Mouse (Mus musculus): ENCODE results near the gene Arhgef11. TPM values are rescaled to one million over a fixed set of nuclear protein-coding genes. Genes with fewer than 3 reads are reported as not detected.

Gene Arhgef11
- polyA plus RNA-seq, 1 experiment from 2014 or later, result 17.1 TPM

DNA sequence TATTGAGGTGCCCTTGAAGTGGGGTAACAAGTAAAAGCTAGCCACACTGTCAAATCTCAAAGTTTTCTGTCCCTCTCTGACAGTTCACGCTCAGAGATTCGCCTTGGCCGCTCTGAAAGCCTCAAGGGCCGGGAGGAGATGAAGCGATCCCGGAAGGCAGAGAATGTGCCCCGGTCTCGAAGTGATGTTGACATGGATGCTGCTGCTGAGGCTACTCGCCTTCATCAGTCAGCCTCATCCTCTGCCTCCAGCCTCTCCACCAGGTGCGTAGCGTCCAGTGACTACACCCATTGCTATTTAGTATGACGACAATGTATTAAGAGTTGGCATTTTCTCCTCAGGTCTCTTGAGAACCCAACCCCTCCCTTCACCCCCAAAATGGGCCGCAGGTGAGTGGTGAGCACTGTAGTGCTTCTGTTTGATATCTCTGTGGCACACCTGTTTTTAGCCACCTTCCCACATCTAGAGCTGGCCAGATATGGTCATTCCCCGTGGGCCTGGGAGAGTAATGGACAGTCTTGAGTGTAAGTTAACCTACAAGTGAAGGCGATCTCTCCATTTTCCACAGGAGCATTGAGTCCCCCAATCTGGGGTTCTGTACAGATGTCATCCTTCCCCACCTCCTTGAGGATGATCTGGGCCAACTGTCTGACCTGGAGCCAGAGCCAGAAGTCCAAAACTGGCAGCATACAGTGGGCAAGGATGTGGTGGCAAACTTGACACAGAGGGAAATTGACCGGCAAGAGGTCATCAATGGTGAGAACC lies 108.2 kb downstream of the Arhgef11 start:
- no peak for DNase-seq (ENCODE audit: low spot score)
- no peak overlapping the region for H3K4me2 ChIP-seq (ENCODE audit: low read depth, low read length)

DNA sequence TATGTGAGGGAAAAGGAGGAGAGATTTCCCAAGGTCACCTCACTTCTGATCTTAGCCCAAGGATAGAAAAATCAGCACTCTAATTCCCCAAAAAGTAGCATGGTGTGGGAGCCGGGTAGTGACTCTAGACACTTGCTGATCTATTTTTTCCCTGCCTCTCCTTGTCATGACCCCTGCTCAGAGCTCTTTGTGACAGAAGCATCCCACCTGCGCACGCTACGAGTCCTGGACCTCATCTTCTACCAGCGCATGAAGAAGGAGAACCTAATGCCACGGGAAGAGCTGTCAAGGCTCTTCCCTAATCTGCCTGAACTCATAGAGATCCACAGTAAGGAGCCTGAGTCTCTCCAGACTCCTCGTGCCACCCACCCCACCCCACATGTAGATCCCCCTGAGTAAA lies 108.8 kb downstream of the Arhgef11 start:
- ATAC-seq (ENCODE audit: low read depth), result no peak
- no peak overlapping the region for H3K9ac ChIP-seq (ENCODE audit: low read depth, low read length)
- peaks cover 94% of the 10 kb centered on the region for H3K36me3 ChIP-seq (ENCODE audit: control insufficient read depth, insufficient read depth, low read length)
- H3K27ac ChIP-seq (replicated peaks; ENCODE audit: low read depth, low read length), result no peak overlapping the region
- WGBS, result 93% methylated on average over 7 of the region's 7 CpGs
- H3K4me1 ChIP-seq (ENCODE audit: control insufficient read depth, insufficient read depth, low read length), result no peaks in the 10 kb centered on the region
- H3K4me3 ChIP-seq (ENCODE audit: low read depth, low read length), result no peak overlapping the region
- H3K9me3 ChIP-seq (ENCODE audit: control insufficient read depth, low read length), result no peaks in the 10 kb centered on the region
- H3K4me2 ChIP-seq (ENCODE audit: low read depth, low read length), result no peak overlapping the region
- no peak for DNase-seq (ENCODE audit: low spot score)
- H3K27me3 ChIP-seq (replicated peaks; ENCODE audit: control insufficient read depth, insufficient read depth, low read length), result no peaks in the 10 kb centered on the region

More for the DNA sequence above, 108.2 kb downstream of the Arhgef11 start:
- ATAC-seq (ENCODE audit: low read depth), result no peak
- WGBS, result 95% methylated on average over 16 of the region's 16 CpGs
- no peak overlapping the region for H3K27ac ChIP-seq (replicated peaks; ENCODE audit: low read depth, low read length)
- peaks cover 94% of the 10 kb centered on the region for H3K36me3 ChIP-seq (ENCODE audit: control insufficient read depth, insufficient read depth, low read length)
- H3K9ac ChIP-seq (ENCODE audit: low read depth, low read length), result no peak overlapping the region
- H3K9me3 ChIP-seq (ENCODE audit: control insufficient read depth, low read length), result no peaks in the 10 kb centered on the region
- H3K4me3 ChIP-seq (ENCODE audit: low read depth, low read length), result no peak overlapping the region
- H3K27me3 ChIP-seq (replicated peaks; ENCODE audit: control insufficient read depth, insufficient read depth, low read length), result no peaks in the 10 kb centered on the region
- no peaks in the 10 kb centered on the region for H3K4me1 ChIP-seq (ENCODE audit: control insufficient read depth, insufficient read depth, low read length)

DNA sequence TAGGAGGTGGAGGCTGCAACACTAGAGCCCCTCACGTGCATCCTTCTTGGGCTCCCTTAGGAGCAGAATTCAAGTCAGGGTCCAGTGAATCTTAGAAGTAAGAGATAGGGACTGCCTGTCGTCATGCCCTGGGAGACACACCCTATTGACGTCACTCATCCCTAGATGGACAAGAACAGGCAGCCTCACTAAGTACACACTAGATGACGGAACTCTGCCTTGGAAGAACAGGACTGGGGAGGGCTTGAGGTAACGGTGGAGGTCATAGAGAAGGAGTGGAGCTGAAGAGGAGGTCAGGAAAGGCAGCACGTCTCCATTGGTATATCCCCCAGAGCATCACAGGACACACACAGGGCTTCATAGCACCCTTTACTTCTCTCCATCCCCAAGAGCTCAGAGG lies 111.3 kb downstream of the Arhgef11 start:
- ATAC-seq (ENCODE audit: low read depth), result no peak
- no peaks in the 10 kb centered on the region for H3K27me3 ChIP-seq (replicated peaks; ENCODE audit: control insufficient read depth, insufficient read depth, low read length)
- H3K9me3 ChIP-seq (ENCODE audit: control insufficient read depth, low read length), result no peaks in the 10 kb centered on the region
- no peak for DNase-seq (ENCODE audit: low spot score)
- H3K36me3 ChIP-seq (ENCODE audit: control insufficient read depth, insufficient read depth, low read length), result peaks cover 97% of the 10 kb centered on the region
- H3K4me2 ChIP-seq (ENCODE audit: low read depth, low read length), result no peak overlapping the region
- H3K4me3 ChIP-seq (ENCODE audit: low read depth, low read length), result no peak overlapping the region
- WGBS, result 85% methylated on average over 6 of the region's 6 CpGs
- H3K9ac ChIP-seq (ENCODE audit: low read depth, low read length), result no peak overlapping the region
- H3K27ac ChIP-seq (replicated peaks; ENCODE audit: low read depth, low read length), result no peak overlapping the region
- H3K4me1 ChIP-seq (ENCODE audit: control insufficient read depth, insufficient read depth, low read length), result no peaks in the 10 kb centered on the region

DNA sequence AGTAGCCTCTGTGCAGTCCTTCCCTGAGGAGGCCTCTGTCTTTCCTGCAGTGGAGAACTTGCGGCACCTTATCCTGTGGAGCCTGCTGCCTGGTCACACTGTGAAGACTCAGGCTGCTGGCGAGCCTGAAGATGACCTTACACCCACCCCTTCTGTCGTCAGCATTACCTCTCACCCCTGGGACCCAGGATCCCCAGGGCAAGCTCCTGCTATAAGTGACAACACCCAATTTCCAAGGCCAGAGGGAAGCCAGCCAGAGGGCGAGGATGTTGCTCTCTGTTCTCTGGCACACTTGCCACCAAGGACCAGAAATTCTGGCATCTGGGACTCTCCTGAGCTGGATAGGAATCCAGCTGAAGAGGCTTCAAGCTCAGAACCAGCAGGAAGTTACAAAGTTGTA lies 115.7 kb downstream of the Arhgef11 start:
- H3K36me3 ChIP-seq (ENCODE audit: control insufficient read depth, insufficient read depth, low read length), result peaks cover 98% of the 10 kb centered on the region
- 71% methylated on average over 4 of the region's 4 CpGs for WGBS
- no peaks in the 10 kb centered on the region for H3K4me1 ChIP-seq (ENCODE audit: control insufficient read depth, insufficient read depth, low read length)
- no peak for DNase-seq (ENCODE audit: low spot score)
- no peak overlapping the region for H3K27ac ChIP-seq (replicated peaks; ENCODE audit: low read depth, low read length)
- ATAC-seq (ENCODE audit: low read depth), result no peak
- H3K4me3 ChIP-seq (ENCODE audit: low read depth, low read length), result no peak overlapping the region
- H3K9me3 ChIP-seq (ENCODE audit: control insufficient read depth, low read length), result no peaks in the 10 kb centered on the region
- no peak overlapping the region for H3K9ac ChIP-seq (ENCODE audit: low read depth, low read length)
- no peak overlapping the region for H3K4me2 ChIP-seq (ENCODE audit: low read depth, low read length)
- H3K27me3 ChIP-seq (replicated peaks; ENCODE audit: control insufficient read depth, insufficient read depth, low read length), result no peaks in the 10 kb centered on the region

DNA sequence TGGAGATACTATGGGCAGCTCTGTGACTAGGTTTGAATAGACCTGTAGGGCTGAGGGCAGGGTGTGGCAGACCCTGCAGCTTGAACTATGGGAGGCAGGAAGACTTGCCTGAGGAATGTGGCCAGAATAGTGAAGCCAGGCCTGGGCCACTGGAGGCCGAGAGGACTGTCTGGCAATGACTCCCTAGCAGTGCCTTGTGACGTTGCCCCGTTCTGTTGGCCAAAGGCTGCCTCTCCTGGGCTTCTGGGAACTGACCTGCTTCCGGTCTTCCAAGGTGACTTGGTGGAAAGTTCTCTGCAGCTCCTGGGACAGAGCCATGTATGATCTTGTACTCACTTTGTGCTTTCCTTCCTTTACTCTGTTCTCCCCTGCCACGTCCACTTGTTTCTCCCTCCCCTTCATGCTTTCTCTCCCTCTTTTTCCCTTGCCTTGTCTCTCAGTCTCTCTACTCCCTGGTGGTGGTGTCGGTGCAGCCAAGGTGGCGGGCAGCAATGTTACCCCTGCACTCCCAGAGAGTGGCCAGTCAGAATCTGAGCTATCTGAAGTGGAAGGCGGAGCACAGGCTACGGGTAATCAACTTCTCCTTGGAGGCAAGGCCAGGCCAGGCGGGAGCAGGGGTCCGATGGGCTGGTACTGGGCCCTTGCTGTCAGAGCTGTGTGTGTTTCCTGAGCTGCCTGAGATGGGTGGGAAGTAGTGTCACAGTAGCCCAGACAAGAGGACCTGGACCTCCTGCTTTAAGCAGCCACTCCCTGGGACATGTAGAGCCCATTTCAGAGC lies 116.8 kb downstream of the Arhgef11 start:
- ATAC-seq (ENCODE audit: low read depth) (no peak), DNase-seq (ENCODE audit: low spot score) (no peak)
- H3K27ac ChIP-seq (replicated peaks; ENCODE audit: low read depth, low read length), result no peak overlapping the region
- no peaks in the 10 kb centered on the region for H3K4me1 ChIP-seq (ENCODE audit: control insufficient read depth, insufficient read depth, low read length)
- WGBS, result 83% methylated on average over 11 of the region's 11 CpGs
- no peak overlapping the region for H3K4me3 ChIP-seq (ENCODE audit: low read depth, low read length)
- H3K9ac ChIP-seq (ENCODE audit: low read depth, low read length), result no peak overlapping the region
- no peaks in the 10 kb centered on the region for H3K27me3 ChIP-seq (replicated peaks; ENCODE audit: control insufficient read depth, insufficient read depth, low read length)
- no peaks in the 10 kb centered on the region for H3K9me3 ChIP-seq (ENCODE audit: control insufficient read depth, low read length)
- H3K4me2 ChIP-seq (ENCODE audit: low read depth, low read length), result no peak overlapping the region
- peaks cover 96% of the 10 kb centered on the region for H3K36me3 ChIP-seq (ENCODE audit: control insufficient read depth, insufficient read depth, low read length)

DNA sequence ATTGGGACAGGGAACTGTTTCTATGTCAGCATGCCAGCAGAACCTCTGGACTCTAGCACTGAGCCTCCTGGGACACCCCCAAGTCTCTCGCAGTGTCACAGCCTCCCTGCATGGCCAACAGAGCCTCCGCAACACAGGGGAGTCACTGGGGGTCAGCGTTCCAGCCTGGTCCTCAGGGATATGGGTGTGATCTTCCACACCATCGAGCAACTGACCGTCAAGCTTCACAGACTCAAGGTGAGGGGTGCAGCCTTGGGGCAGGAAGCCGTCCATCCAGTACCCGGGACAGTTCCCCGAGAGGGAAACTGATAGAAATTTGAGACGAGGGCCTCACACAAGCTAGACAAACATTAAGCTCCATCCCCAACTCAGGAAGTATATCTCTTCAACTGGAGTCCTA lies 118.0 kb downstream of the Arhgef11 start:
- no peaks in the 10 kb centered on the region for H3K4me1 ChIP-seq (ENCODE audit: control insufficient read depth, insufficient read depth, low read length)
- peaks cover 84% of the 10 kb centered on the region for H3K36me3 ChIP-seq (ENCODE audit: control insufficient read depth, insufficient read depth, low read length)
- no peaks in the 10 kb centered on the region for H3K27me3 ChIP-seq (replicated peaks; ENCODE audit: control insufficient read depth, insufficient read depth, low read length)
- 72% methylated on average over 9 of the region's 9 CpGs for WGBS
- no peak overlapping the region for H3K9ac ChIP-seq (ENCODE audit: low read depth, low read length)
- H3K9me3 ChIP-seq (ENCODE audit: control insufficient read depth, low read length), result no peaks in the 10 kb centered on the region
- H3K4me3 ChIP-seq (ENCODE audit: low read depth, low read length), result no peak overlapping the region
- H3K27ac ChIP-seq (replicated peaks; ENCODE audit: low read depth, low read length), result no peak overlapping the region
- H3K4me2 ChIP-seq (ENCODE audit: low read depth, low read length), result no peak overlapping the region
- ATAC-seq (ENCODE audit: low read depth) (no peak), DNase-seq (ENCODE audit: low spot score) (no peak)

DNA sequence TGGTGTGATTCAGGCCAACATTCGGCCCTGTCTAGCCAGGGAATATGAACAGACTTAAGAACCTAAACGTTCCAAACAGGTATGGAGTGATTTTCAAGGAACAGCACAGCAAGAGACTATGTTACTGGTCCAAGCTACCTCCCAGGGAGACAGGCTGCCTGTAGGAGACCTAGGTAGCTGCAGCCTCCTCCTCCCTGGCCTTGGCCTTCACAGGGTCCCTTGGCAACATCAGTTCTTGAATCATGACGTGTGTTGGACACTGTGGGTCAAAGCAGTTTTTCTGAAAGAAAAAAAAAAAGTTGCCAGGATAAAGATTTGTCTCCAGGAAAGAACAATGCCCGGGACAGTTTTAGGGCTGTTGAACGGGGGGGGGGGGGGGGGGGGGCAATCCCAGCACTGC lies 121.5 kb downstream of the Arhgef11 start:
- no peak overlapping the region for H3K4me3 ChIP-seq (ENCODE audit: low read depth, low read length)
- no peak overlapping the region for H3K4me2 ChIP-seq (ENCODE audit: low read depth, low read length)
- no peak for ATAC-seq (ENCODE audit: low read depth)
- WGBS, result 80% methylated on average over 5 of the region's 5 CpGs
- no peaks in the 10 kb centered on the region for H3K4me1 ChIP-seq (ENCODE audit: control insufficient read depth, insufficient read depth, low read length)
- no peak overlapping the region for H3K9ac ChIP-seq (ENCODE audit: low read depth, low read length)
- no peak overlapping the region for H3K27ac ChIP-seq (replicated peaks; ENCODE audit: low read depth, low read length)
- no peaks in the 10 kb centered on the region for H3K27me3 ChIP-seq (replicated peaks; ENCODE audit: control insufficient read depth, insufficient read depth, low read length)
- no peaks in the 10 kb centered on the region for H3K9me3 ChIP-seq (ENCODE audit: control insufficient read depth, low read length)
- DNase-seq (ENCODE audit: low spot score), result no peak
- H3K36me3 ChIP-seq (ENCODE audit: control insufficient read depth, insufficient read depth, low read length), result peaks cover 49% of the 10 kb centered on the region

DNA sequence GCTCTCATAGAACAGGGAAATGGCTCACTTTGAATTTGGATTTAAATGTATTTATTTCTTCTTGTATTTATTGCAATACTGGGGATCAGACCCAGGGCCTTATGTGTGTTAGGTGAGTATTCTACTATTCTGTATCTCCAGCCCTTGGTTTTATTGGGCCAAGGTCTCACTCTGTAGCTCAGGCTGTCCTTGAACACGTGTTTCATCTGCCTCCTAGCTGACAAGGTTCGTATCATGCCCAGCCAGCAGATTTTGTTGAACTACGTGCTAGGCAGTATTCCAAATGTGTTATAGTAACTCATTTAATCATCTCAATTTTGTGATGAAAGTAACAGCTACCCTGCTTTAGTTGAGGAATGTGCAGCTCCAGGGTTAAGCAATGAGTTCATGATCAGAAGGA lies 124.7 kb downstream of the Arhgef11 start:
- 78% methylated on average over 3 of the region's 3 CpGs for WGBS
- DNase-seq (ENCODE audit: low spot score) (no peak), ATAC-seq (ENCODE audit: low read depth) (no peak)
- H3K27me3 ChIP-seq (replicated peaks; ENCODE audit: control insufficient read depth, insufficient read depth, low read length), result no peaks in the 10 kb centered on the region
- no peaks in the 10 kb centered on the region for H3K9me3 ChIP-seq (ENCODE audit: control insufficient read depth, low read length)
- peaks cover 19% of the 10 kb centered on the region for H3K36me3 ChIP-seq (ENCODE audit: control insufficient read depth, insufficient read depth, low read length)
- H3K4me1 ChIP-seq (ENCODE audit: control insufficient read depth, insufficient read depth, low read length), result peaks cover 11% of the 10 kb centered on the region
- H3K9ac ChIP-seq (ENCODE audit: low read depth, low read length), result no peak overlapping the region
- H3K4me2 ChIP-seq (ENCODE audit: low read depth, low read length), result no peak overlapping the region
- no peak overlapping the region for H3K27ac ChIP-seq (replicated peaks; ENCODE audit: low read depth, low read length)
- H3K4me3 ChIP-seq (ENCODE audit: low read depth, low read length), result no peak overlapping the region

Data from embryonic facial prominence, embryonic 14.5 days (tissue).